Comparison of ENCODE assay signal across 14 mouse cellular contexts in the genomic region with DNA sequence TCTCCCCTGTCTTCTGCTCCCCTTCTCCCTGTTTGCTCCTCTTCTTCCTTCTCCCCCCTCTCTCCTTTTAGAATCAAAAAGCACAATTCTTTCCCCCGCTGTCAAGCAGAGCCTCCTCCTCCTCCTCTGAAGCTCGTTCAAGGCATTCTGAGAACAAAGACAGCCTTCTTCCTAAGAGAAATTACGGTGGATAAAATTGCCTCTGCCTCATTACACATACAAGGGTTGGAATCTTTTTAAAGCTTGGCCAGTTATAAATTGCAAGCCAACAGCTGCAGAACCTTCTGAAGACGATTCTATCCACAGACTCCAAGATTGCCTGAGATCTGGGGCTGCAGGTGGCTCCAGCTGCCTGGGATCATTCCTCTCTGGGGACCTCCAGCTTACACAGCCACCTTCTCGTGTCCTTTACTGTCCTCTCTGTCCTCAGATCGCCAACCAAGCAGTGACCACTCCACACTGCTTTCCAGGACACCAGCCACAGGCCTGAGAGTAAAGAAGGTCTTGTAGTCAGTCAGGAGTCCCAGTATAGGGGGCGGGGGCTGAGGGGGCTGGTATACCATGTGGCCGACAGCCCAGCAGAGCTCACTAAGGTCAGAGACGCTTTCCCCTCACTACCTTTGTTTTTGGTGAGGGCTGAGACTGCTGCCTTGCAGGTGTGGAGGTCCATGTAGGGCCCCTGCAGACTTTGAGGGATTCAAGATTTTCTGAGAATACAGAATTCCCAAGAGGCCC. TPM values are rescaled to one million over a fixed set of nuclear protein-coding genes. Genes with fewer than 3 reads are reported as not detected.
A peak's percentile ranks its signal among the peaks of the same experiment; 100 is the strongest.
DNase-seq lines count a peak whose midpoint lies in the region; ATAC-seq lines count a peak whose summit lies in the region.
"Had no signal": no experiment of that assay in that cellular context is flagged by ENCODE, and none has a peak within 500 bp of the region (broad histone marks: within the 10 kb centered on the region; RNA-seq: fewer than 3 reads in every experiment).

No protein-coding gene starts in this region.

- no peak overlapping the region for H3K9ac ChIP-seq in neural tube, embryonic 12.5 days
- peak overlapping the region; percentile 32 for H3K9ac ChIP-seq in forebrain, embryonic 14.5 days (ENCODE audit: low read length)
- no peak overlapping the region for H3K9ac ChIP-seq in liver, embryonic 11.5 days (ENCODE audit: low read depth, low read length)
- H3K9ac ChIP-seq: limb, embryonic 12.5 days; lung, embryonic 15.5 days had no signal

- H3K9me3 ChIP-seq in neural tube, embryonic 12.5 days = no peaks in the 10 kb centered on the region
- no peaks in the 10 kb centered on the region for H3K9me3 ChIP-seq in forebrain, embryonic 14.5 days (replicated peaks; ENCODE audit: control insufficient read depth, low read length)
- no peaks in the 10 kb centered on the region for H3K9me3 ChIP-seq in liver, embryonic 11.5 days (ENCODE audit: control insufficient read depth, low read length)
- H3K9me3 ChIP-seq: limb, embryonic 12.5 days; lung, embryonic 15.5 days had no signal

- no peaks in the 10 kb centered on the region; the same call in 1 of the 2 replicates for H3K36me3 ChIP-seq in neural tube, embryonic 12.5 days
- H3K36me3 ChIP-seq in forebrain, embryonic 14.5 days (ENCODE audit: control insufficient read depth, insufficient read depth, low read length) = 0 out of 2 replicates have a peak, but pooled peaks cover 3% of the 10 kb centered on the region
- no peaks in the 10 kb centered on the region for H3K36me3 ChIP-seq in liver, embryonic 11.5 days (ENCODE audit: control insufficient read depth, insufficient read depth, low read length)
- H3K36me3 ChIP-seq: limb, embryonic 12.5 days; lung, embryonic 15.5 days had no signal

- peaks cover 13% of the 10 kb centered on the region for H3K4me1 ChIP-seq in neural tube, embryonic 12.5 days
- H3K4me1 ChIP-seq in forebrain, embryonic 14.5 days (ENCODE audit: control insufficient read depth, insufficient read depth, low read length) = peaks cover 11% of the 10 kb centered on the region
- no peaks in the 10 kb centered on the region for H3K4me1 ChIP-seq in liver, embryonic 11.5 days (replicated peaks; ENCODE audit: control insufficient read depth, insufficient read depth, low read length)
- H3K4me1 ChIP-seq: lung, embryonic 15.5 days had no signal

- peak; percentile 44 for ATAC-seq in neural tube, embryonic 12.5 days (ENCODE audit: low FRiP score, low read depth)
- ATAC-seq in forebrain, embryonic 14.5 days = peak; percentile 62
- no peak for ATAC-seq in liver, embryonic 11.5 days (replicated peaks; ENCODE audit: low FRiP score)

- peak overlapping the region; percentile 27 for H3K4me2 ChIP-seq in neural tube, embryonic 12.5 days (replicated peaks)
- 0 out of 2 replicates have a peak overlapping the region, but pooled peaks have one; percentile 13 for H3K4me2 ChIP-seq in forebrain, embryonic 14.5 days (ENCODE audit: low read length)
- H3K4me2 ChIP-seq in liver, embryonic 11.5 days = no peak overlapping the region
- H3K4me2 ChIP-seq: limb, embryonic 12.5 days; lung, embryonic 15.5 days had no signal

- 16% methylated on average over 9 of the region's 9 CpGs for WGBS in neural tube, embryonic 12.5 days
- 21% methylated on average over 9 of the region's 9 CpGs for WGBS in forebrain, embryonic 14.5 days
- WGBS in liver, embryonic 11.5 days = 73% methylated on average over 9 of the region's 9 CpGs

- no peak for DNase-seq in neural tube, embryonic 10.5 days (ENCODE audit: extremely low spot score, low spot score)
- DNase-seq in forebrain, embryonic 14.5 days (ENCODE audit: low spot score) = peak; percentile 59
- DNase-seq in mesoderm, embryonic 11.5 days (ENCODE audit: low read depth, low spot score) = peak; percentile 33
- DNase-seq in liver, embryonic 11.5 days (ENCODE audit: low spot score) = no peak
- DNase-seq in cerebellum, adult 11 months = no peak
- no peak for DNase-seq in thymus, postnatal 14 days
- DNase-seq: adrenal gland, postnatal 10 days; cerebellum, adult 18-20 months; heart, adult 11 months; kidney, adult 8-10 months had no signal

- no peak overlapping the region for H3K27ac ChIP-seq in neural tube, embryonic 12.5 days
- H3K27ac ChIP-seq in forebrain, embryonic 14.5 days (ENCODE audit: low read depth, low read length) = peak overlapping the region; percentile 73
- H3K27ac ChIP-seq in liver, embryonic 11.5 days (ENCODE audit: low read depth, low read length) = no peak overlapping the region
- H3K27ac ChIP-seq: limb, embryonic 12.5 days; lung, embryonic 15.5 days had no signal

- no peak overlapping the region for H3K4me3 ChIP-seq in neural tube, embryonic 12.5 days
- H3K4me3 ChIP-seq in forebrain, embryonic 14.5 days (ENCODE audit: low read depth, low read length) = no peak overlapping the region
- H3K4me3 ChIP-seq in liver, embryonic 11.5 days (ENCODE audit: low read depth, low read length) = no peak overlapping the region
- H3K4me3 ChIP-seq: limb, embryonic 12.5 days; lung, embryonic 15.5 days had no signal

- no peaks in the 10 kb centered on the region for H3K27me3 ChIP-seq in neural tube, embryonic 12.5 days (replicated peaks)
- no peaks in the 10 kb centered on the region for H3K27me3 ChIP-seq in forebrain, embryonic 14.5 days (replicated peaks; ENCODE audit: control insufficient read depth, insufficient read depth, low read length)
- no peaks in the 10 kb centered on the region for H3K27me3 ChIP-seq in liver, embryonic 11.5 days (replicated peaks; ENCODE audit: control insufficient read depth, insufficient read depth, low read length)
- H3K27me3 ChIP-seq: CH12.LX; limb, embryonic 12.5 days; lung, embryonic 15.5 days had no signal

RNA-seq across cellular contexts. Expression of a gene that starts 19.0 kb away (rescaled TPM):
- polyA plus RNA-seq in neural tube, embryonic 12.5 days (2016; fragmentation: Nextera tagmentation; extraction: Ambion mirVana) = 9.1 and 11.7 TPM in 2 replicates
- polyA plus RNA-seq in forebrain, embryonic 14.5 days (2014; fragmentation: Nextera tagmentation; extraction: Ambion mirVana) = 15.2 and 15.7 TPM in 2 replicates
- 3.8 and 4.0 TPM in 2 replicates for polyA plus RNA-seq in liver, embryonic 11.5 days (2014; fragmentation: Nextera tagmentation; extraction: Ambion mirVana)

Comparison
In these comparisons a context has a peak if more than half of its experiments do, and no peak if none do; other contexts are left out.
1. DNase-seq: peak in forebrain, embryonic 14.5 days (single experiment) and mesoderm, embryonic 11.5 days (single experiment); none in neural tube, embryonic 10.5 days (single experiment), liver, embryonic 11.5 days (single experiment), cerebellum, adult 11 months (single experiment) and thymus, postnatal 14 days (single experiment).